Comparison of ENCODE assay signal across 6 mouse cellular contexts in genomic region chr6:89128141-89128540, GRCm38 (mm10).
DNase-seq lines count a peak whose midpoint lies in the region; ATAC-seq and TF ChIP-seq lines count a peak whose summit lies in the region.
"Not testable (repeated sequence)": the region's sequence is repeated elsewhere in the genome, so short reads cannot be mapped to it uniquely, and the experiment has no call there.

No protein-coding gene starts in this region.

- not testable (repeated sequence) for TF ChIP-seq POLR2A in CH12.LX (IDR thresholded peaks at IDR 0.05; ENCODE audit: low read depth, low read length)

- peaks cover 22% of the 10 kb centered on the region for H3K27me3 ChIP-seq in CH12.LX (replicated peaks)
- not testable (repeated sequence) for H3K27me3 ChIP-seq in heart, postnatal 0 days (ENCODE audit: control insufficient read depth, insufficient read depth, low read length); kidney, postnatal 0 days (ENCODE audit: insufficient read depth, low read length); liver, embryonic 14.5 days (ENCODE audit: control insufficient read depth, insufficient read depth, low read length)

- not testable (repeated sequence) for H3K9me3 ChIP-seq in CH12.LX (replicated peaks; ENCODE audit: low read length); heart, postnatal 0 days (replicated peaks; ENCODE audit: control insufficient read depth, low read length); kidney, postnatal 0 days (replicated peaks; ENCODE audit: low read length); liver, embryonic 14.5 days (ENCODE audit: control insufficient read depth, low read length)

- 0 out of 2 replicates have a peak, but pooled peaks have one; percentile 16 for ATAC-seq in cerebellum, adult (ENCODE audit: insufficient number of reproducible peaks, low FRiP score, low TSS enrichment)
- not testable (repeated sequence) for ATAC-seq in heart, postnatal 0 days (ENCODE audit: insufficient read depth, low read depth); kidney, postnatal 0 days (replicated peaks; ENCODE audit: low FRiP score, low read depth); liver, embryonic 14.5 days (ENCODE audit: insufficient read depth)

- H3K9ac ChIP-seq in CH12.LX (ENCODE audit: insufficient read depth, low read depth); heart, postnatal 0 days (replicated peaks; ENCODE audit: low read depth, low read length); kidney, postnatal 0 days (ENCODE audit: low read depth, low read length); liver, embryonic 14.5 days (replicated peaks): not testable (repeated sequence)

- not testable (repeated sequence) for H3K36me3 ChIP-seq in CH12.LX (replicated peaks in 1 of 2; ENCODE audit: control insufficient read depth in 1 of 2, insufficient read depth in 1 of 2, low read length in 1 of 2); heart, postnatal 0 days (replicated peaks; ENCODE audit: control insufficient read depth, insufficient read depth, low read length); kidney, postnatal 0 days (ENCODE audit: insufficient read depth, low read length); liver, embryonic 14.5 days (replicated peaks; ENCODE audit: control insufficient read depth, insufficient read depth, low read depth)

- H3K4me3 ChIP-seq in CH12.LX (replicated peaks in 1 of 3; ENCODE audit: low read depth in 2 of 3, low read length in 2 of 3, poor library complexity in 1 of 3); heart, postnatal 0 days (ENCODE audit: low read depth, low read length); kidney, postnatal 0 days (replicated peaks; ENCODE audit: low read depth, low read length); liver, embryonic 14.5 days (ENCODE audit: insufficient read depth in 1 of 2, low read depth in 2 of 2, low read length in 2 of 2): not testable (repeated sequence)

- in situ Hi-C loops in CH12.LX (cut with MboI; ENCODE audit: low pct_ligation_motif_present, low pct_unique_long_range_greater_than_20kb, low sequenced_read_pairs), result loop anchor here (10.0 to 25.0 kb wide), 2 partner anchors 109 to 427 kb away; no protein-coding TSS in a partner anchor

- WGBS in heart, postnatal 0 days, result 41% methylated on average over 5 of the region's 5 CpGs
- WGBS in kidney, postnatal 0 days, result 58% methylated on average over 5 of the region's 5 CpGs
- WGBS in liver, embryonic 14.5 days (ENCODE audit: insufficient replicate concordance), result 36% methylated on average over 5 of the region's 5 CpGs

- TF ChIP-seq CTCF in CH12.LX (conservative IDR thresholded peaks at IDR 0.05 in 1 of 2, IDR thresholded peaks at IDR 0.05 in 1 of 2; ENCODE audit: low read depth in 2 of 2, low read length in 2 of 2), result peak in 1 of 2 experiments; percentile 58; a peak in 2 of 4 replicates
- TF ChIP-seq CTCF in heart, postnatal 0 days (IDR thresholded peaks at IDR 0.05; ENCODE audit: low read depth), result peak; percentile 9; the same call in 1 of the 2 replicates
- TF ChIP-seq CTCF in kidney, postnatal 0 days (IDR thresholded peaks at IDR 0.05; ENCODE audit: low read depth), result peak; percentile 28; the same call in 1 of the 2 replicates
- TF ChIP-seq CTCF in liver, embryonic 14.5 days (IDR thresholded peaks at IDR 0.05; ENCODE audit: low read depth), result 0 out of 2 replicates have a peak, but pooled peaks have one; percentile 13

- not testable (repeated sequence) for H3K4me1 ChIP-seq in CH12.LX (ENCODE audit: control insufficient read depth in 1 of 2, insufficient read depth in 2 of 2); heart, postnatal 0 days (ENCODE audit: control insufficient read depth, insufficient read depth); kidney, postnatal 0 days (replicated peaks; ENCODE audit: insufficient read depth, low read length); liver, embryonic 14.5 days (replicated peaks; ENCODE audit: control insufficient read depth in 2 of 2, insufficient read depth in 2 of 2, low read length in 1 of 2)

- DNase-seq in CH12.LX (ENCODE audit: extremely low read depth), result peak; percentile 21
- not testable (repeated sequence) for DNase-seq in heart, postnatal 0 days (ENCODE audit: low spot score); liver, embryonic 14.5 days (ENCODE audit: low read depth in 3 of 3, low spot score in 3 of 3)
- peak; percentile 3 for DNase-seq in kidney, postnatal 0 days (ENCODE audit: low spot score)
- DNase-seq in thymus, postnatal 0 days (ENCODE audit: low spot score), result peak; percentile 31

- not testable (repeated sequence) for H3K4me2 ChIP-seq in CH12.LX (ENCODE audit: insufficient read depth, low read depth, poor library complexity, severe bottlenecking); heart, postnatal 0 days (ENCODE audit: low read depth, low read length); kidney, postnatal 0 days (ENCODE audit: low read length); liver, embryonic 14.5 days (ENCODE audit: low read depth)

- H3K27ac ChIP-seq in CH12.LX (ENCODE audit: insufficient read depth, low read depth); heart, postnatal 0 days (ENCODE audit: low read depth); kidney, postnatal 0 days; liver, embryonic 14.5 days: not testable (repeated sequence)

- dilution Hi-C loops in CH12.LX (cut with MboI; ENCODE audit: extremely low pct_ligation_motif_present, extremely low pct_unique_long_range_greater_than_20kb, low sequenced_read_pairs), result not testable (repeated sequence)

- TF ChIP-seq EP300 in CH12.LX (IDR thresholded peaks at IDR 0.05; ENCODE audit: low read length); heart, postnatal 0 days (IDR thresholded peaks at IDR 0.05; ENCODE audit: low read depth); liver, embryonic 14.5 days (IDR thresholded peaks at IDR 0.05; ENCODE audit: low read depth): not testable (repeated sequence)

- not testable (repeated sequence) for H3K79me2 ChIP-seq in CH12.LX (replicated peaks; ENCODE audit: control insufficient read depth, extremely low read depth, insufficient read depth, poor library complexity, severe bottlenecking)

- TF ChIP-seq RAD21 in CH12.LX (IDR thresholded peaks at IDR 0.05; ENCODE audit: low read depth, low read length), result peak; percentile 63

TF ChIP-seq in CH12.LX, 34 proteins besides CTCF, POLR2A, EP300 and RAD21:
- peak; percentile 56 for TF ChIP-seq SMC3 (IDR thresholded peaks at IDR 0.05; ENCODE audit: low read depth, low read length)
TF ChIP-seq in CH12.LX: peak in this region for 1; not testable (repeated sequence) for 33.
